Mouse (Mus musculus): ENCODE results near the gene Tmem131l.

The Tmem131l gene

DNA sequence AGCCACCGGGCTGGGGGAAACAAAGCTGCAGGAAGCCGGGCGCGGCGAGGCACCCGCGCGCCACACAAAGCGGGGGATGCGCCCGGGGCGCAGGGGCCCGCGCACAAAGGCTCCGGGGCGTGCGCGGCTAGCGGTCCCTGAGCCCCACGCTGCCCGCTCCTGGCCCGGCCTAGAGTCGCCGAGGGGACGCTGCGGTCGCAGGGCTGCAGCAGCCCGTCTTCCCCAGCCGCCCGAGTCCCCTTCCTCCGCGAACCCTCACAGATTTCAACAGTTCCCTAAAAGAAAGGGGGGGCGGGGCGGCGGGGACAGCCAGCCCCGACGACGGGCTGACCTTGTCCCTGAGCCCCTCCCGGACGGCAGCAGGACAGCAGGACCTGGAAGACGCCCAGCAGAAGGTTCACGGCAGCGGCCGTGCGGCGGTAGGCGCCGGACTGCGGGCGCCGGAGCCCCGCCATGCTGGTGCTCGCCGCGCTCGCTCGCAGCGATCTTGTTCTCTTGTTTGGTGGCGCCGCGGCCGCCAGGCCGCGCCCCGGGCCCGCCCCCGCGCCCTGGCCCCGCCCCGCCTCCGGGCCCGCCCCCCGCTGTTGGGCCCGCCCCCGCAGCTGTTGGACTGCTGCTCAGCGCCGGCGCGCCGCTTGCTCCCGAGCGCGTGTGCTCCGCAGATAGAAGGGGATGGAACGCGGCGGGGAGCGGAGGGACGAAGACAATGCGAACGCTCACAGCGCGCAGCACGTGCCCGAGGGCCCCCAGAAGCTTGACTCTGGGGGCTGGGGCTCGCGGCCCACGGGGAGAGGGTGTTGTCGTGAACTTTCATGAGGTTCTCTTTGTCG, at the start of gene Tmem131l:
TSS of gene Tmem131l (minus strand) at position 530 of the 830 bp plus-strand sequence.
- peak; percentile 62 for DNase-seq (ENCODE audit: low read depth, low spot score)

DNA sequence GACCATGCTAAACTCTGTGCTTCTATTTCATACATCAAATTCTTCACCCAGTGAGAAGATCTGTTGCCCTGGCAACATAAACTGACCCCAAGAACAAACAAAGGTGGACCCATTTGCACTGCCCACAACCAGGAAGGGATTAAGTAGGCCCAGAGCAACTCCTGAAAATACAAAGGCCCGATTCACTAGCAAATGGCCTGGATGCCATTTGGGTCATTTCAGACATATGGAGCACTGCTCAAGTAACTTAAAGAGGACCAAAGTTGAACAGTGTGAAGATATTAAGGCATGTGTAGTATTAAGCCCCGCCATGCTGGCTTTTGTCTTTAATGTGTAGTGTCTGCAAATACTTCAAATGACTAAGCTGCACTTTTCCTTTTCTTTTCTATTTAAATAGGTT, 46.9 kb upstream of the Tmem131l start:
- DNase-seq (ENCODE audit: low read depth, low spot score) = no peak

DNA sequence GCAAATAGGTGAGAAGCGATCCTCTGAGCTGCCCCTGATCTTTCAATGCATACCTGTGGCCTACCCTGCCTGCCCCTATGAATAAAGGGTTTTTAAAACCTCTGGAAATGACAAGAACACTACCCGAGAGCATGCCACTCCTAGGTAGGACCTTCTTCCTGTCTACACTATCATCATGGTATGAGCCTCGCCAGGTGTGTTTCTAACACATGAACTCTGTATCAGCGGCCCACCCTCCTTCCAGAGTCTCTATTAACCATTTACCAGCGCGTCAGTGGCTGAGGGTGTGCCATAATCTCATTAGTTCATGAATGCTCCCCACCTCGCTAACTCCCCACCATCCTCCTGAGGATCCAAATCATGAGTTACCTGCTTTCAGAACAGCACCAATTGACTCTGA, 46.4 kb upstream of the Tmem131l start:
- DNase-seq (ENCODE audit: low read depth, low spot score) = no peak

DNA sequence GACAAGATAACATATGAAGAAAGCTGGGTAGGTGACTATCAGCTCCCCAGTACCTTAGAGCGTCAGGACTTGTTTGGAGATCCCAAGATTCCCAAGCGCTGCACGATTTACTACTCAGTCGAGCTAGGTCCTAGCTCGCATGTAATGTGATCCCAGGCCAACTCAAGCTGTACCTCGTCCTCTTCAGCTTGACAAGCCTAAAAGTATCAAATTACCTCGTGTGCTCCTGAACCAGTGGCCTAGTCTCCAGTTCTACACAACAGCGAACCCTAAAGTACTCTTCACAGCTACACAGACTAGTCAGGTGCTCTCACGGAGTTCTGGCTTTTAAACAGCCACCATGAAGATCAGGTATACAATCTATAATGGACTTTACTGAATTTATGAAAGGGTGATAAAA, 45.5 kb upstream of the Tmem131l start:
- no peak for DNase-seq (ENCODE audit: low read depth, low spot score)

DNA sequence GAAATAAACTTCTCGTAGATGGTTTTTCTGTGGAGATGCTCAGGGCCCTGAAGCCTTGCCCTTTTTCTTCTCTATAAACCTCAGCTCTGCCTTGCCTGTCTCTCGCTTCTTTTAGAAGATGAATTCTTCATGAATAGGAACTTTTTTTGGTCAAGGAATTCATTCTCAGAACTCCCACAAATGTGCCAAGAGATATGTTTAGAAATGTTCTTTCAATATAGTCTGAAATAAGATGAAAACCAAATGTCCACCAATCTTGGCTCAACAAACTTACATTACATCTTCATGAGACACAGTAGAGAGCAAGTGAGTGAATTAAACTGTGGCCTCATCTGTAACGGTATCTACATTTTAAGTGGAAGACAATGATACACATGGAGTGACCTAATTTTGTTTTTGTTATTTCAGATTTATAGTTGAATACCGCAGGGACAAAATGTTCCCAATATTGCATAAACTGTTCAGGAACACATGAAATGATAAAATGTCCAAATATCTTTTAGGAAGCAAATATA, 41.3 kb upstream of the Tmem131l start:
- no peak for DNase-seq (ENCODE audit: low read depth, low spot score)

DNA sequence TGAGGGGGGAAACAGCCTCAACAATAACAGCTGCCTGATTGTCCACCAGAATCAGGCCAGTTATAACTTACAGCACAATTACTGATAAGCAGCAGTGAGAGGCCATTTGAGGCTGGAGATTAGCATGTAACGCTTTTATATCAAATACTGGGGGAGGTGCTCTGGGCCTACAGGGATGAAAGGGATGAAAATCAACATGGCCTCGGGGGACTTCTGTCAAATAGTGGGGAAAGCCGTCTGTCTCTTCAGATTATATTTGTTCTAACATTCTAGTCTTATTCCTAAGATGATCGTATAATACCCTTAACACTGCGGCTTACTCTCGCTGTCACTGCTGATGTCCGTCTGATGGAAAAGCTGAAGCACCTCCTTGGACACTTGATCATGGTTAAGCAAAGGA, 40.1 kb upstream of the Tmem131l start:
- no peak for DNase-seq (ENCODE audit: low read depth, low spot score)

DNA sequence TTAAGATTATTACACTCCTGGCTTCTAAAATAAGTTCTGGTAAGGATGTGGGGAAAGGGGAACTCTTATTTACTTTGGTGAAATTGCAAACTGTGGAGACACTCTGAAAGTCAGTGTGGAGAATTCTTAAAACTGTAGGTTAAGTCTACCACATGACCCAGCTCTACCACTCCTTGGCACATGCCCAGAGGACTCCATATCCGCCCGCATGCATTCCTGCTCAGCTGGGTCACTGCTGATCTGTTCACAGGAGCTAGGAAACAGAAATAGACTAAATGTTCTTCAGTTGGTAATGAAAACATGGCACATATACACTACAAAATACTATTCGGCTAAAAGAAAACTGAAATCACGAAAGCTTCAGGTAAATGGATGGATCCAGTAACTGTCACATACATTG, 37.5 kb upstream of the Tmem131l start:
- DNase-seq (ENCODE audit: low read depth, low spot score) = no peak

DNA sequence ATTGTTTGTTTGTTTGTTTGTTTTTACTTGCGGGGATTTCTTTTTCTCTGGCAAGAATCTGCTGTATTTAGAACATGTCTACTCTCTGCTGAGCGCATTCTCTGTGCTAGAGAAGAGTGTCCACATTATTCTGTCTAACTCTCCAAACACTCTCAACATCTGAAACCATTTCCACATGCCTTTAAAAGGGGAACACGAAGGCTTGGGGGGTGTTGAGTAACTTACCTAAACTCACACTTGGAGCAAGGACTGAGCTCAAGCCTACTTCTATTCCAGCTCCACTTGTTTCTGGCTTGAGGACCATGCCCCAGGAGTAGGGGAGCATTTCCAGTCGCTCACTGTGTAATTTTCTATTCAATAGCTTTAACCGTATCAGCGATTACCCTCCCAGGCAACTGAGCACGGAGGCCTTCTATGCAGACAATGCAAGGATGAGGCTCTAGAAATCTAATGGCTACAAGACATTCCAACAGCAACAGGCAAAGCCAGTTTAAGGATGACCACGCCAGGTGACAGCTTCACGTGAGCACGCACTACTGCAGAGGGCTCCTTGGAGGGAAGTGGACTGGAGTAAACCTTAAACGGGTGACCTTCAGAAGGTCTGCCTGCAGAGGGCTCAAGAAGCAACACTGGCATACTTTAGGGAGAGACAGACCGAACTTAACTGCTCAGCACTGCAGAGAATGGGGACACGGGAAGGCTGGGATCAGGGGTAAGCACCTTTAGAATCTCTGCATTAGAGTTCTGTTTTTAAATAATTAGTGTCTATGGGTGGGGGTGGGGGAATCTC, 36.8 kb upstream of the Tmem131l start:
- no peak for DNase-seq (ENCODE audit: low read depth, low spot score)

DNA sequence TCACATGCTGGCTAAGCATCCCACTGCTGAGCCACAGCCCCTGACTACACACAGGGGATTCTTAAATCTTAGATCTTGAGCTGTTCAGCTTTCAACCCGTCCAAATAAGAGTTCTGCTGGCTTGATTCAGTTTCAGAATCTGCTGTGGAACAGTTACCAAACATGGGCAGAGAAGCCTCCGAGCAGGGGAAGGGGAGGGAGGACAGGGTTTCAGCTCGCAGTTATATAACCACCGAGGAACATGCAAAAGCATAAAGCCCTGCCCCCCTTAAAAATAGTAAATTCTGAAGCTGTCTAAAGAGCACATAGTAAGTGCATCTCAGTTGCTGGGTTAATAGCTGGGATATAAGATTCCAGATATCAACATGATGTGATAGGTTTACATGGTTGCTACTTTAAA, 35.5 kb upstream of the Tmem131l start:
- no peak for DNase-seq (ENCODE audit: low read depth, low spot score)

DNA sequence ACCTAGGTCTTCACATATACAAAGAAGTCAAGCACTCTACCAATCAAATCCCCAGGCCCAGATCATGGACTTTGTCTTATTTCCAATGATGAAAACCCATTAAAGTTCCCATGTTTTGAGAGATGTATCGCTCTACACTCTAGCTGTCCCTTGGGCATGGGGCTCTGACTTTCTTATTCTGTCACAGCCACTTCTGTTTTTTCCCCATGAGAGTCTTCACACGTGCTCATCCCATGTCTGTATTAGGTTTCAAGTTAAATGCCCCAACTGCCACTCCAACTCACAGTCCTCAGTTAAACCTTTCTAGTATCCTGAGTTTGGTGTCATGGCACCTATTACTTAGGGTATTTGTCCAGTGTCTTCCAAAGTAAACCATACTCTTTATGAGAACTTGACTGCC, 34.8 kb upstream of the Tmem131l start:
- no peak for DNase-seq (ENCODE audit: low read depth, low spot score)

DNA sequence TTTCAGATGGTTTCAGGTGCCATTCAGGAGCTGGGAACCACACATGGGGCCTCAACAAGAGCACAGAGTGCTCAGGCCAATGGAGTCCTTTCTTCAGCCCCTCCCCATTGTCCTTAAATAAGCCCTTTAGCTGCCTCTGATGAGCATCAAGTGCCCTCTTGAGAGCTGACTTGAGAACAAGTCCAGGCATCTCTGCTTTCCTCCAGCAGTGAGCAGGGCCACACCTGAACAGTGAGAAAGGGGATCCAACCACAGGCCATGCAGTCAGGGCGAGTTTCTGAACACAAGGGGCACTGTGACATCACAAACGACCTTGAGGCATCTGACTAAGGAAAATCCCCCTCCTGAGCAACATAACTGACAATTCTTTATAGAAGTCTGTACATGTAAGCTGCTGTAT, 31.7 kb upstream of the Tmem131l start:
- no peak for DNase-seq (ENCODE audit: low read depth, low spot score)

DNA sequence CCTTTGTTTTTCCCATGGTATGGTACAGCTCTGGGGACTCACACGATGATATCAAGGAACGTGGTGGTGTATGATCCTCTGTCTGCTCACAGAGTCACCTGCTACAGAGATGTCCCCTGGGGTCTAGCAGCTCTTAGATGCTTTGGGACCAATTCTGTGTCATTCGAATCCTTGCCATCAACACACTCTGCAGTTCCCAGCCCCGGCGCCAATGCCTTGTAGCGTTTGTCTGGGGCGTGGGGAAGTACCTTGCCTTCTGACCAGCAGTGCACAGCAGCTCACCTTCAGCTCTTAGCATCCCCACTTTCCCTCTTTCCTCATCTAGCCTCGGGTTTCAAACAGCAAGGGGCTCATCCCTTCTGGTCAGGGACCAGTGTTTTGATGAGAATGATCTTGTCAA, 30.8 kb upstream of the Tmem131l start:
- no peak for DNase-seq (ENCODE audit: low read depth, low spot score)

DNA sequence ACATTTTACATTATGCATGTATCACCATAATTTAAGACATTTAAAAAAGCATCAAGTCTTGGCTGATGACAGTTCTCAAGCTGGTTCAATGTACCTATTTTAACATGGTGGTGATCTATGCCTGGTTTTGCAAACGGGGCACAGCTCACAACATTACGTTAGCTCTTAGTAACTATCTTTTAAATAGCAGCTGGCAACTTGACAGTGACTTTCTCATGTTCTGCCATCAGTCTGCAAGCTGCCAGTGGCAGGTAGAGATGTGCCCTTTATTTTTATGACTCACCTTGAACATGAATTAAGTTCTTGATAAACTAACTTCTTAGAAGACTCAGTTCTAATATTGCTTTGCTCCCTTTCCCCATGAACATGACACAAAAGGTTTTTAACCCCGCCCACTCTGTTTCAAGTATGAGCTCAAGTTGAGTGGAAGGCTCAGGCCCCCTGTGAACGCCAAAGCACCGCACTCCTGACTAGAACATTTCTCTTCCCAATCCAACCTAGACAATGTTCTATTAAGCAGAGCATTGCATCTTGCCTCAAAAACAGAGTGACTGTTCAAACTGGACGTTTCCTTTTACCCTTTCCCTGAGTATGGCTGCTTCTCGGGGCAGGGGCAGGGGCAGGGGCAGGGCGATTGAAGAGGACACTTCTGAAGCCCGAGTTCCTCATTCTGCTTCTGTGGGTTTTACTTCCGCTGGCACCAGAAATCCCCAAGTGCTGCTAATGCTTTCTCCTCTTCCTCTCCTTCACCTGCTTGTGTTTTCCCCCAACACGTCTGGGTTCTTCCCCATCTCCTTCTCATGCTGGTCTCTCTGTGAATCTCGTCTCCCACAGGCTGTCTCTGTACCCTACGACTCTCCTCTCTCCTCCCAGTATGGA, 29.1 kb upstream of the Tmem131l start:
- no peak for DNase-seq (ENCODE audit: low read depth, low spot score)

DNA sequence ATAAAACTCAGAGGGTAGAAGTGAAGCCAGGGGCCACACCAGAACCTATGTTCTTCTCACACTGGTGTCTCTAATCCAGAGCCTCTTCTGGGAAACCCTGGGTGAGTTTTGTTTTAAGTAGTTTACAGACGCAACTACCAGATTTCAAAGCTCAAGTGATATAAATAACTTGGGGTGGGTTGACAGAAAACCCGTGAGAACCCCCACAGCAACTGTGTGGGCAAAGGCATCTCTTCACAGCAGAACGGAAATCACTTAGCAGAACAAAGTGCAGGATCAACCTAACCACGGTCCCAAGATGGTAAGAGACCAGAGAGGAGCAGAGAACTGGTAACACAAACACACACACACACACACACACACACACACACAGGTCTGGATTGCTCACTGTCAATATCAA, 25.9 kb upstream of the Tmem131l start:
- DNase-seq (ENCODE audit: low read depth, low spot score) = no peak

DNA sequence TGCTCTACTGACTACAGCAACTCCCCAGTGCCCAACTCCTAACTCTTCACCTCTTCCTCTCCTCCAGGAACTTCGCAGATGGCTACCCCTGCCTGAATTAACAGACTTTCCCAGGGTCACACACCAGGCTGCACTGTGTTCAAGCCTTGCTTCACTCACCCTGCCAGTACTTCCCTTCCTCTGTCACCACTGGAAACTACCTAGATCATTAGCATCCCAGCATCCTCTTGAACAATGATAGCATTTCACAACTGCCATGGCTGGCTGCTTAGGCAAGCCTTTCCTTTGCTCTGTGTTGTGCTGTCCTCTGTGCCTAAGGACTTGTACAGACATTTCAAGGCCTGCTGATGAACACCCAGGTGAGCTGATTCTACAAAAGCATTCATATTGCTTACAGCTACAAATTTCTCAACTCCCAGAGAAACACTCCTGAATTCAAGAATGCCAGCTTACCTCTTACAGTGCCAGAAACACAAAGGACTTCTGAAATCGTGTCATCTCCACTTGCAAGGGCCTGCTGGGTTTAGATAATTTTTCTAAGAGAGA, 23.5 kb upstream of the Tmem131l start:
- no peak for DNase-seq (ENCODE audit: low read depth, low spot score)

DNA sequence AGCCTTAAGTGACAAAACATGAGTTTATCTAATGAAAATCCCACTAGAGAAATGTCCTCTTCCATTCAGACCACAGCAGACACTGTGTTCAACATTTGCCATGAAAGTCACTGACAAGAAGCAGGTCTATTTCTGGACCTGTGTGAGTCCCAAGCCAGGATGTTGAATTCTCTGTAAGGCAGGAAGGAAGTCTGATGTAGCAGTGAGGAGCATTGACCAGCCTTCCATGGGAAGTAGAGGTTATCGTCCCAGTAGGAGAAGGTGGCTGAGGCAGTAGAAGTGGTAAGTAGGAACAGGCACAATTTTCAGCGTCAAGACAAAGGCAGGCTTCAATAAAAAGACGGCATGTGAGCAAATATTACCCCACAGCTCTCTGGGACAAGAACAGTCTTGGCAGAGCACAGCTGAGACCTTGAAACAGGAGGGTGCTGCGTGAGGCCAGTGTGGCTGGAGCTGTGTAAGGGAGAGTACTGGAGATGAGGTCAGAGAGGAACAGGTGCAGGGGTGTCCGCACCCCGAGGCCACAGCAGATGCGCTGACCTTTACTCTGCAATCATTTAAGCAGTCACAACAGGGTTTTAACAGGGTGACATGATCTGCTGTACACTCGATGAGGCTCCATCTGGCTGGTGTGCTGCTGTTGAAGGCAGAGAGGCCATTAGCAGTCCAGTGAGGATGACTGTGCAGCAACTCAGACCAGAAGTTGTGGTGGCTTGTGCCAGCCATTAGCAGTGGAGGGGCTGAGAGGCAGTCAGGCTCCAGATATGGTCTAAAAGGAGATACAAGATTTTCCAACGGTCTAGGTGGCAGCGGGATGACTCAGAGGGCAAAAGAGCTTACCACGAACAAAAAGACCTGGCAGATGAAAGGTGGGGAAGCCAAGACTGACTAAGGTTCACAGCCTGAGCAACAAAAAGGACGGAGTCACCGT, 21.8 kb upstream of the Tmem131l start:
- no peak for DNase-seq (ENCODE audit: low read depth, low spot score)

DNA sequence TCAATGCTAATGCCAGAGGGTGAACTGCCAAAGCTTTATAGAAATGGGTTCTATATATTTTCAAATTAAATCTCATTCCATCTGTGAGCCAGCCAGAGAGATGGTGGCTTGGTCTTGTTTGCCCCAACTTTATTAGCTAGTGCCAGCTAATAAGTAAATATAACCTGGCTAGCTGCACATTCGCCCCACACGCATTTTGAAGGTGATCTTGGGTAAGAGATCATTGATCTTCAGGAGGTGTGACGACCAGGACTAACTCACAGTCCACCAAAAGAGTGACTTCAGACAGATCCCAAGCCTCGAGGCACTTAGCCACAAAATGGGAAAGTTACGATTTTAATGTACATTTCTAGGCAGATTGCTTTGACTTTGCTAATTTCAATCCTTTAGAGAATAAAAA, 21.0 kb upstream of the Tmem131l start:
- DNase-seq (ENCODE audit: low read depth, low spot score) = no peak

DNA sequence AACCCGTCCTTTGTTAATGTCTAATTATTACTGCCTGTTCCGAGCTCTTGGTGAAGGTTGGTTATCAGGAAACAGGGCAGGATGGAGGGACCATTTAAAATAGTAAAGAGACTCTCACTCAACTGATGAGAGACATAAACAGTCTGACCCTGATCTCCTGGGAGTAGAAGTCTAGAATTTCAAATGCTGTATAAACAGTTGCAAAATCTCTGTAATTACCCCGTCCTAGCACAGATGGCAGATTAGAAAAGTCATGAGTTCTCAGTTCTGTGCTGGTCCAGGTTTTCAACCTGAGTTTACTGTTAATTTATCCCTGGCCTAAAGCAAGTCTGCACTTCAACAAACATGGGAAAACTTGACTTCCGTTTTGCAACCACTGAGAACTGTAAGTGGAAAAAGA, 20.2 kb upstream of the Tmem131l start:
- DNase-seq (ENCODE audit: low read depth, low spot score) = no peak

DNA sequence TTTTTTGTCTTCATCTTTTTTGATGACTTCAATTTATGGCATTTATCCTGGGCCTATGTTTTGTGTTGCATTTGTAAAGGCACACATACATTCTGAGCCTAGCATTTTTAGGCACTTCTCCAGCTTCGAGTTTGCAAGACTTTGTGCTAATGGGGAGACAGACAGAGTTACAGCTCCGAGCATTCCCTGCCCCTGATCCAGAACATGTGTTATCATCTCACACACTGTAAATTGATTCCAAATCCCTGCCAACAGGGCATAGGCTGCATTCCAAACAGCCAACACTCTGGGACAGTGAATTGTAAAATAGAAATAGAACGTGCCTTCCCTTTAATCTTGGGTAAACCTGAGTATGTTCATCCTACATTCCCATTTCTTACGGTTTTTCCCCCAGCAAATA, 19.7 kb upstream of the Tmem131l start:
- DNase-seq (ENCODE audit: low read depth, low spot score) = no peak

DNA sequence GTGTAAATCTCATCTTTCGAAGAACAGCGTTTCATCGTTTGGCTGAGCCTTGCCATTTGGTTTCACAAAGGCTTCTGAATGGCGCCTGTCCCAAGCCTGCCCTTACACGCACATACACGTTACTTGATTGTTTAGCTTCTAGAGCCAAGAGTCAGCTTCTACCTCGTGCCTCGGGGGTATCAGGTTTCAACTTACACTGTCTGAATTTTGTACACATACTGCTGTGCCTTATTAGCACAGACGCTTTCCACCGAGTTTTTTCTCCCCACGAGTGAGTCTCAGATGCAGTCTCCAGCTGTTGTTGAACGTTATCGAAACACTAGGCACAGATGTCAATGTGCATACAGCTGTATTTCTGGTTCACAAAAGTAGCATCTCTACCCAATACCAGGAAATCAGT, 19.3 kb upstream of the Tmem131l start:
- no peak for DNase-seq (ENCODE audit: low read depth, low spot score)

Data from retina, adult 2 months (tissue).